Mouse (Mus musculus) embryonic facial prominence, embryonic 11.5 days (tissue): ENCODE results near the gene Mtcl1. TPM values are rescaled to one million over a fixed set of nuclear protein-coding genes. Genes with fewer than 3 reads are reported as not detected.

Source experiments
- ATAC-seq: fragments of 200-750 bp; cut with Nextera tagmentation; replicated peaks from 2 replicates; pipeline ENCODE4 v1.8.0; 2017; ENCODE audit warnings: low read depth; ENCODE audit not compliant: insufficient number of reproducible peaks, low FRiP score, low TSS enrichment
- DNase-seq: peaks from one replicate; pipeline ENCODE4 v3.0.0-alpha.2; 2015; ENCODE audit warnings: low spot score
- H3K27ac ChIP-seq: fragments of 300-500 bp; sonication (generic); replicated peaks from 2 replicates; pipeline ENCODE4 v1.5.1; 2014; ENCODE audit warnings: mild to moderate bottlenecking, low read depth, low read length, control low read depth
- H3K27me3 ChIP-seq: fragments of 300-500 bp; sonication (generic); 2 replicates; pipeline ENCODE4 v1.6.1; 2014; ENCODE audit warnings: mild to moderate bottlenecking, low read length, moderate library complexity, mixed read lengths; ENCODE audit not compliant: control insufficient read depth, insufficient read depth
- H3K36me3 ChIP-seq: fragments of 300-500 bp; sonication (generic); replicated peaks from 2 replicates; pipeline ENCODE4 v1.6.1; 2014; ENCODE audit warnings: low read depth, mild to moderate bottlenecking, low read length, moderate library complexity, mixed read lengths; ENCODE audit not compliant: control insufficient read depth, insufficient read depth
- H3K4me1 ChIP-seq: fragments of 300-500 bp; sonication (generic); 2 replicates; pipeline ENCODE4 v1.6.1; 2014; ENCODE audit warnings: low read length, mixed read lengths; ENCODE audit not compliant: control insufficient read depth, insufficient read depth
- H3K4me2 ChIP-seq: fragments of 300-500 bp; sonication (generic); 2 replicates; pipeline ENCODE4 v1.6.1; 2014; ENCODE audit warnings: low read depth, mild to moderate bottlenecking, control low read depth, low read length, moderate library complexity
- H3K4me3 ChIP-seq: fragments of 300-500 bp; sonication (generic); 2 replicates; pipeline ENCODE4 v1.5.1; 2014; ENCODE audit warnings: low read depth, low read length, control low read depth
- H3K9ac ChIP-seq: fragments of 300-500 bp; sonication (generic); replicated peaks from 2 replicates; pipeline ENCODE4 v1.6.1; 2014; ENCODE audit warnings: mild to moderate bottlenecking, control low read depth, low read length
- H3K9me3 ChIP-seq: fragments of 300-500 bp; sonication (generic); replicated peaks from 2 replicates; pipeline ENCODE4 v1.6.1; 2016; ENCODE audit warnings: mild to moderate bottlenecking, low read length, inconsistent platforms, mixed read lengths; ENCODE audit not compliant: control insufficient read depth
- WGBS: fragments of 180-500 bp; shearing (Covaris S2); extraction: QIAGEN DNeasy Blood & Tissue Kit; methylation state at CpG from one replicate; pipeline ENCODE4 v1.1.7; 2014; 5-methylcytosine and 5-hydroxymethylcytosine counted together
- polyA plus RNA-seq: library from polyadenylated mRNA; unstranded; fragments of >200 nt; fragmentation: Nextera tagmentation; extraction: Ambion mirVana; gene quantifications from 2 replicates; pipeline ENCODE4 v1.2.1, GENCODE M21; 2014

Mtcl1 gene
- polyA plus RNA-seq, 1 experiment from 2014 or later: 6.0 TPM

DNA sequence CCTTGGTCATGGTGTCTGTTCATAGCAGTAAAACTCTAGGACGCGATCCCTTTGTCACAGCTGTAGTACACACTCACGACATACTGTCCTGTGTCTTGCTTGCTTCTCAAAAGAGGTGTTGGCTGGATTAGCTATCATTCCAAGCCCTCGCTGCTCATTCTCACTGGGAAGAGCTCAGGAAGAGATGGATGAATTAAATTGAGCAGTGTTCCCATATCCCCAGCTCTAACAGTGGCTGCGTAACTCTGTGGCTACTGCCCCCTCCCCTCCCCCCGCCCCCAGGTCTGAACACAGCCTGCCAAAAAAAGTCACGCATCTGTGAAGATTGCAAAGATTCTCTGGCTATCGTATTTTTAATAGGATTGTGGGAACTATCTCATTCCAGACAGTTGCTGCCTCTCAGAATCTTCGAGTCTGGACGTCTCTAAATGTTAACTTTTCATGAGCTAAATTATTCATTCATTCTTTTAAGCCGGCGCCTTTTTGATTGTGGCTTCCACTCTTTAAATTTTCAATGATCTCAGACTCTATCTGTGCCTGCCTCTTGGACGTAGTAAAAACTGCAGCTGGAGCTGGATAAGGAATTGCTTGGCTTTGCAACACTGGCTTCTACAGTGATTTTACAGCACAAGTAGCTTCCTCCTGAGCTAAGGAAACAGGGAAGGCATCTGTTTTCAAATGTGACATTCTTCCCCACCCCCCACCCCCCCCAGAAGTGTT lies 134.8 kb downstream of the Mtcl1 start:
- no peak overlapping the region for H3K27ac ChIP-seq
- WGBS: 63% methylated on average over 13 of the region's 13 CpGs
- no peak overlapping the region for H3K4me2 ChIP-seq
- H3K4me3 ChIP-seq: no peak overlapping the region
- no peaks in the 10 kb centered on the region for H3K27me3 ChIP-seq
- ATAC-seq (no peak), DNase-seq (no peak)
- H3K9ac ChIP-seq: no peak overlapping the region
- H3K9me3 ChIP-seq: no peaks in the 10 kb centered on the region
- no peaks in the 10 kb centered on the region for H3K36me3 ChIP-seq
- peaks cover 2% of the 10 kb centered on the region; the same call in 1 of the 2 replicates for H3K4me1 ChIP-seq

DNA sequence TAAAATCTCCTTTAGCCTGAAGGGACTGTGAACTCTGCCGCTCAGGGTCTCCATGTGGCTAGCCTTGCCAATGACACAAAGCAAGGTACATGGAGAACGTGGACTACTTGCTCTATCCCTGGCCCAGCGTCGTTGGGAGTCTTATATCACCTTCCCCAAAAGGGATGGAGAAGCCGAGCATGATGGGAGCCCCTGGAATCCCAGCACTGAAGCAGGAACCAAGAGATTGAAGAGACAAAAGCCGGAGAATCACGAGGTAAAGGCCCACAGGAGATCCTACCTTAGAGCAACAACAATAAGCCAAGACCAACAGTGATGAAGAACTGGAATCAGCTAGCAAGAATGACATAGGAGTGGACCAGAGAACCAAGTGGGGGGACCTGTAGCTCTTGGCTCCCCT lies 147.6 kb downstream of the Mtcl1 start:
- Histone ChIP-seq H3K4me3 (no peak overlapping the region), H3K4me1 (no peaks in the 10 kb centered on the region), H3K4me2 (no peak overlapping the region), H3K9me3 (no peaks in the 10 kb centered on the region), H3K27me3 (no peaks in the 10 kb centered on the region), H3K36me3 (no peaks in the 10 kb centered on the region), H3K9ac (no peak overlapping the region), H3K27ac (no peak overlapping the region)
- WGBS: 93% methylated on average over 7 of the region's 7 CpGs
- no peak for ATAC-seq
- no peak for DNase-seq

DNA sequence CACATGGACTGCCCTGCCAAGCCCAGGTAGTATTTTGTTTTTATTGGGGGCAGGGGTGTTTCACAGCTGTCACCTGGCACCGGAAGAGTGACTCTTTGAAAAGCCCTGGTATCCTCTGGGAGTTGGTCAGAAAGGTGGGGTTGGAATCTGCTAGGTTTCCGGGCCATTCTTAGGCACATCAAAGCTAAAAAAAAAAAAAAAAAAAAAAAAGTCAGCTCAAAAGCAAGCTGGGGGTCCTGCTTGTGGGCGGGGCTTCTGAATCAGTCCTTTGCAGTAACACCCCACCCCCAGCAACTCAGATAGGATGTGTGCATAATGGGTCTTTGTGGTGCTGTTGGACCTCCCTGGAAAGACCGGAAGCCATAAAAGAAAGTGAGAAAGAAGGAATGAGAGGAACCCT lies 148.3 kb downstream of the Mtcl1 start:
- WGBS: 74% methylated on average over 4 of the region's 4 CpGs
- DNase-seq: no peak
- no peak overlapping the region for H3K4me2 ChIP-seq
- no peaks in the 10 kb centered on the region for H3K36me3 ChIP-seq
- H3K4me3 ChIP-seq: no peak overlapping the region
- no peak overlapping the region for H3K9ac ChIP-seq
- no peak overlapping the region for H3K27ac ChIP-seq
- no peaks in the 10 kb centered on the region for H3K4me1 ChIP-seq
- H3K27me3 ChIP-seq: no peaks in the 10 kb centered on the region
- ATAC-seq: no peak
- no peaks in the 10 kb centered on the region for H3K9me3 ChIP-seq

DNA sequence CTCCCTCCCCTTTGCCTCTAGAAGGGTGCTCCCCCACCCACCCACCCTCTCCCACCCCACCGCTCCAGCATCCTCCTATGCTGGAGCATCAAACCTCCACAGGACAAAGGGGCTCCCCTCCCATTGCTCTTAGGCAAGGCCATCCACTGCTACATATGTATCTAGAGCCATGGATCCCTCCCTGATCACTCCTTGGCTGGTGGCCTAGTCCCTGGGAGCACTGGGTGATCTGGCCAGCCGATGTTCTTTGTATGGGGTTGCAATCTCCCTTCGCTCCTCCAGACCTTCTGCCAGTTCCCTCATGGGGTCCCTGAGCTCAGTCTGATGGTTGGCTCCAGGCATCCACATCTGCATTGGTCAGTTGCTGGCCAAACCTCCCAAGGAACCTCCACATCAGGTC lies 151.8 kb downstream of the Mtcl1 start:
- H3K9me3 ChIP-seq: no peaks in the 10 kb centered on the region
- H3K36me3 ChIP-seq: no peaks in the 10 kb centered on the region
- no peak overlapping the region for H3K4me2 ChIP-seq
- no peaks in the 10 kb centered on the region for H3K27me3 ChIP-seq
- no peak overlapping the region for H3K27ac ChIP-seq
- DNase-seq (no peak), ATAC-seq (no peak)
- H3K4me1 ChIP-seq: no peaks in the 10 kb centered on the region
- H3K9ac ChIP-seq: no peak overlapping the region
- no peak overlapping the region for H3K4me3 ChIP-seq
- 94% methylated on average over 3 of the region's 3 CpGs for WGBS

DNA sequence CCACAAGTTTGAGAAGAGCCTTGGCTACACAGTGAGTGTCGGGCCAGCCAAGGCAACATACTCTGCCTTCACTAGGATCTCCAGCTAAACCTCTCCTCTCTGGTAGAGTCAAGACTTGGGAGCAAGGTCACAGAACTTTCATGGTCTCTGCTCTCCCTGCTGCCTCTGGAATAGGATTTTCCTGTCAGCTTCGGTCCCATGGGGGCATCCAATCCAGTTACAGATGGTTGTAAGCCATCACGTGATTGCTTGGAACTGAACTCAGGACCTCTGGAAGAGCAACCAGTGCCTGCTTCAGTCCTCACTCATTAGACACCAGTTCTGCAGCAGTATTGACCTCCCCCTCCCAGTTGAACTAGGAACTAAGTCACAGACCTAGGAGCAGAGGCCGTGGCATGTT lies 156.0 kb downstream of the Mtcl1 start:
- no peak overlapping the region for H3K27ac ChIP-seq
- DNase-seq (no peak), ATAC-seq (no peak)
- no peak overlapping the region for H3K9ac ChIP-seq
- no peaks in the 10 kb centered on the region for H3K9me3 ChIP-seq
- H3K36me3 ChIP-seq: no peaks in the 10 kb centered on the region
- 87% methylated on average over 4 of the region's 4 CpGs for WGBS
- no peaks in the 10 kb centered on the region for H3K4me1 ChIP-seq
- no peak overlapping the region for H3K4me2 ChIP-seq
- no peak overlapping the region for H3K4me3 ChIP-seq
- H3K27me3 ChIP-seq: no peaks in the 10 kb centered on the region

DNA sequence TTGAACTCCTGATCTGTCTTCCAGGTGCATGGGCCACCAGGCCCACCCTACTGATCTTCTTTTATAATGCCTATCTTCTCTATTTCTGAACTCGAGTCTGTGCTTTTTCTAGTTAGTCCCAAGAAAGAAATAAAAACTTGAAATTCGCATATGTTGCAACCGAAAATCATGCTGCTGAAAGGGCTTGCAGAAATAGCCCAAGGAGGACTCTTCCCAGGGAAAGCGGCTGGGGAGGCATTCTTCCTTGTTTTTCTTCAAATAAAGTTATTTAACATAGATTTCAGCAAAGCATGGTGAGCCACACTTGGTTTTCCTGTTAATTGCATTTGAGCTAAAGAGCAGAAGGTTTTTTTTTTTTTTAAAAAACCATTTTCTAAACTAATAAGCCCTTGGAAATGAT lies 159.7 kb downstream of the Mtcl1 start:
- no peak overlapping the region for H3K9ac ChIP-seq
- no peak overlapping the region for H3K4me2 ChIP-seq
- H3K36me3 ChIP-seq: no peaks in the 10 kb centered on the region
- H3K4me1 ChIP-seq: no peaks in the 10 kb centered on the region
- 90% methylated on average over 4 of the region's 4 CpGs for WGBS
- no peak overlapping the region for H3K27ac ChIP-seq
- no peak for ATAC-seq
- no peaks in the 10 kb centered on the region for H3K9me3 ChIP-seq
- no peak overlapping the region for H3K4me3 ChIP-seq
- H3K27me3 ChIP-seq: no peaks in the 10 kb centered on the region
- no peak for DNase-seq

Other genes starting within 250 kb of the Mtcl1 start
- gene Rab12, start 70.0 kb upstream of the Mtcl1 start, polyA plus RNA-seq: 41.1 and 41.9 TPM in 2 replicates
- gene Themis3, start 144.9 kb upstream of the Mtcl1 start, polyA plus RNA-seq: not detected in 2 replicates